Mouse (Mus musculus): Measurements from ENCODE around the gene Exosc1. TPM values are rescaled to one million over a fixed set of nuclear protein-coding genes. Genes with fewer than 3 reads are reported as not detected.

Exosc1 gene
- polyA plus RNA-seq, 1 experiment, result 55.8 TPM

GRCm38 (mm10) chr19:41938539-41938938 is 5.3 kb upstream of the Exosc1 start:
- H3K27me3 ChIP-seq (ENCODE audit: control insufficient read depth, insufficient read depth, low read length, poor library complexity, severe bottlenecking), result no peaks in the 10 kb centered on the region
- H3K9me3 ChIP-seq (replicated peaks; ENCODE audit: control insufficient read depth, insufficient read depth, low read length, poor library complexity, severe bottlenecking), result peaks cover 9% of the 10 kb centered on the region; the same call in 1 of the 2 replicates
- TF ChIP-seq EP300 (IDR thresholded peaks at IDR 0.05; ENCODE audit: insufficient read depth, low read depth, low read length) (no peak), CTCF (IDR thresholded peaks at IDR 0.05; ENCODE audit: low read depth, low read length) (no peak), POLR2A (IDR thresholded peaks at IDR 0.05; ENCODE audit: insufficient read depth, low read length) (no peak)
- peaks cover 32% of the 10 kb centered on the region for H3K36me3 ChIP-seq (ENCODE audit: control insufficient read depth, insufficient read depth, low read length, poor library complexity, severe bottlenecking)
- H3K4me3 ChIP-seq (ENCODE audit: low read depth, low read length), result no peak overlapping the region
- H3K27ac ChIP-seq (ENCODE audit: insufficient read depth, low read length), result no peak overlapping the region
- no peak overlapping the region for H3K9ac ChIP-seq (ENCODE audit: low read depth, poor library complexity, severe bottlenecking)
- no peaks in the 10 kb centered on the region for H3K4me1 ChIP-seq (ENCODE audit: control insufficient read depth, insufficient read depth, low read length)

GRCm38 (mm10) chr19:41935921-41936320 is 2.7 kb upstream of the Exosc1 start:
- Histone ChIP-seq H3K4me3 (ENCODE audit: low read depth, low read length) (no peak overlapping the region), H3K27me3 (ENCODE audit: control insufficient read depth, insufficient read depth, low read length, poor library complexity, severe bottlenecking) (no peaks in the 10 kb centered on the region), H3K9ac (ENCODE audit: low read depth, poor library complexity, severe bottlenecking) (no peak overlapping the region), H3K4me1 (ENCODE audit: control insufficient read depth, insufficient read depth, low read length) (no peaks in the 10 kb centered on the region), H3K36me3 (ENCODE audit: control insufficient read depth, insufficient read depth, low read length, poor library complexity, severe bottlenecking) (peaks cover 15% of the 10 kb centered on the region), H3K9me3 (replicated peaks; ENCODE audit: control insufficient read depth, insufficient read depth, low read length, poor library complexity, severe bottlenecking) (no peaks in the 10 kb centered on the region), H3K27ac (ENCODE audit: insufficient read depth, low read length) (no peak overlapping the region)
- TF ChIP-seq POLR2A (IDR thresholded peaks at IDR 0.05; ENCODE audit: insufficient read depth, low read length) (no peak), EP300 (IDR thresholded peaks at IDR 0.05; ENCODE audit: insufficient read depth, low read depth, low read length) (no peak), CTCF (IDR thresholded peaks at IDR 0.05; ENCODE audit: low read depth, low read length) (no peak)

- Histone ChIP-seq H3K9me3 (replicated peaks; ENCODE audit: control insufficient read depth, insufficient read depth, low read length, poor library complexity, severe bottlenecking) (no peaks in the 10 kb centered on the region), H3K27ac (ENCODE audit: insufficient read depth, low read length) (no peak overlapping the region), H3K27me3 (ENCODE audit: control insufficient read depth, insufficient read depth, low read length, poor library complexity, severe bottlenecking) (no peaks in the 10 kb centered on the region), H3K4me1 (ENCODE audit: control insufficient read depth, insufficient read depth, low read length) (no peaks in the 10 kb centered on the region), H3K9ac (ENCODE audit: low read depth, poor library complexity, severe bottlenecking) (peak overlapping the region; percentile 52), H3K4me3 (ENCODE audit: low read depth, low read length) (peak overlapping the region; percentile 11; the same call in 1 of the 2 replicates), H3K36me3 (ENCODE audit: control insufficient read depth, insufficient read depth, low read length, poor library complexity, severe bottlenecking) (peaks cover 16% of the 10 kb centered on the region)
- TF ChIP-seq POLR2A (IDR thresholded peaks at IDR 0.05; ENCODE audit: insufficient read depth, low read length) (no peak), EP300 (IDR thresholded peaks at IDR 0.05; ENCODE audit: insufficient read depth, low read depth, low read length) (no peak), CTCF (IDR thresholded peaks at IDR 0.05; ENCODE audit: low read depth, low read length) (no peak)
These were observed 901 bp upstream of the Exosc1 start for GRCm38 (mm10) chr19:41934124-41934523.

- TF ChIP-seq CTCF (IDR thresholded peaks at IDR 0.05; ENCODE audit: low read depth, low read length) (no peak), EP300 (IDR thresholded peaks at IDR 0.05; ENCODE audit: insufficient read depth, low read depth, low read length) (no peak), POLR2A (IDR thresholded peaks at IDR 0.05; ENCODE audit: insufficient read depth, low read length) (no peak)
- Histone ChIP-seq H3K27me3 (ENCODE audit: control insufficient read depth, insufficient read depth, low read length, poor library complexity, severe bottlenecking) (no peaks in the 10 kb centered on the region), H3K36me3 (ENCODE audit: control insufficient read depth, insufficient read depth, low read length, poor library complexity, severe bottlenecking) (peaks cover 20% of the 10 kb centered on the region), H3K4me3 (ENCODE audit: low read depth, low read length) (peak overlapping the region; percentile 90), H3K27ac (ENCODE audit: insufficient read depth, low read length) (no peak overlapping the region), H3K9ac (ENCODE audit: low read depth, poor library complexity, severe bottlenecking) (peak overlapping the region; percentile 52), H3K9me3 (replicated peaks; ENCODE audit: control insufficient read depth, insufficient read depth, low read length, poor library complexity, severe bottlenecking) (no peaks in the 10 kb centered on the region), H3K4me1 (ENCODE audit: control insufficient read depth, insufficient read depth, low read length) (no peaks in the 10 kb centered on the region)
These were observed 537 bp downstream of the Exosc1 start for GRCm38 (mm10) chr19:41932686-41933085.

- H3K9ac ChIP-seq (ENCODE audit: low read depth, poor library complexity, severe bottlenecking), result no peak overlapping the region
- no peaks in the 10 kb centered on the region for H3K27me3 ChIP-seq (ENCODE audit: control insufficient read depth, insufficient read depth, low read length, poor library complexity, severe bottlenecking)
- H3K36me3 ChIP-seq (ENCODE audit: control insufficient read depth, insufficient read depth, low read length, poor library complexity, severe bottlenecking), result peaks cover 53% of the 10 kb centered on the region
- no peak overlapping the region for H3K4me3 ChIP-seq (ENCODE audit: low read depth, low read length)
- no peak for TF ChIP-seq EP300 (IDR thresholded peaks at IDR 0.05; ENCODE audit: insufficient read depth, low read depth, low read length)
- no peak for TF ChIP-seq POLR2A (IDR thresholded peaks at IDR 0.05; ENCODE audit: insufficient read depth, low read length)
- no peak for TF ChIP-seq CTCF (IDR thresholded peaks at IDR 0.05; ENCODE audit: low read depth, low read length)
- no peaks in the 10 kb centered on the region for H3K9me3 ChIP-seq (replicated peaks; ENCODE audit: control insufficient read depth, insufficient read depth, low read length, poor library complexity, severe bottlenecking)
- H3K4me1 ChIP-seq (ENCODE audit: control insufficient read depth, insufficient read depth, low read length), result no peaks in the 10 kb centered on the region
- no peak overlapping the region for H3K27ac ChIP-seq (ENCODE audit: insufficient read depth, low read length)
These were observed 12.7 kb downstream of the Exosc1 start for GRCm38 (mm10) chr19:41920412-41921067.

GRCm38 (mm10) chr19:41919471-41919870 is 13.8 kb downstream of the Exosc1 start:
- Histone ChIP-seq H3K9me3 (replicated peaks; ENCODE audit: control insufficient read depth, insufficient read depth, low read length, poor library complexity, severe bottlenecking) (no peaks in the 10 kb centered on the region), H3K27me3 (ENCODE audit: control insufficient read depth, insufficient read depth, low read length, poor library complexity, severe bottlenecking) (no peaks in the 10 kb centered on the region), H3K27ac (ENCODE audit: insufficient read depth, low read length) (peak overlapping the region; percentile 33; the same call in 1 of the 2 replicates), H3K36me3 (ENCODE audit: control insufficient read depth, insufficient read depth, low read length, poor library complexity, severe bottlenecking) (peaks cover 58% of the 10 kb centered on the region), H3K9ac (ENCODE audit: low read depth, poor library complexity, severe bottlenecking) (no peak overlapping the region), H3K4me3 (ENCODE audit: low read depth, low read length) (no peak overlapping the region), H3K4me1 (ENCODE audit: control insufficient read depth, insufficient read depth, low read length) (no peaks in the 10 kb centered on the region)
- TF ChIP-seq EP300 (IDR thresholded peaks at IDR 0.05; ENCODE audit: insufficient read depth, low read depth, low read length) (no peak), POLR2A (IDR thresholded peaks at IDR 0.05; ENCODE audit: insufficient read depth, low read length) (no peak), CTCF (IDR thresholded peaks at IDR 0.05; ENCODE audit: low read depth, low read length) (no peak)

Measured in ES-Bruce4 (cell line).